Mouse (Mus musculus) CH12.LX (cell line): ENCODE data around the gene Fam198b.

ENCODE experiments used
- CTCF ChIP-seq, 2 experiments: IDR thresholded peaks in 1 of 2; conservative IDR thresholded peaks in 1 of 2; 2 replicates each; pipeline ENCODE4 v1.5.1; 2011 to 2012; ENCODE audit warnings: low read depth in 2 of 2, low read length in 2 of 2, improper control_type of control experiment in 1 of 2, inconsistent platforms in 1 of 2, mild to moderate bottlenecking in 1 of 2, moderate library complexity in 1 of 2
- EP300 ChIP-seq: IDR thresholded peaks from 2 replicates; pipeline ENCODE4 v1.6.1; 2011; ENCODE audit warnings: low read length, improper control_type of control experiment
- POLR2A ChIP-seq: IDR thresholded peaks from 2 replicates; pipeline ENCODE4 v1.6.1; 2011; ENCODE audit warnings: low read depth, mild to moderate bottlenecking, improper control_type of control experiment, low read length
- ZNF384 ChIP-seq: IDR thresholded peaks from 2 replicates; pipeline ENCODE4 v1.6.1; 2012; ENCODE audit warnings: low read depth, low read length, improper control_type of control experiment, inconsistent platforms

DNA sequence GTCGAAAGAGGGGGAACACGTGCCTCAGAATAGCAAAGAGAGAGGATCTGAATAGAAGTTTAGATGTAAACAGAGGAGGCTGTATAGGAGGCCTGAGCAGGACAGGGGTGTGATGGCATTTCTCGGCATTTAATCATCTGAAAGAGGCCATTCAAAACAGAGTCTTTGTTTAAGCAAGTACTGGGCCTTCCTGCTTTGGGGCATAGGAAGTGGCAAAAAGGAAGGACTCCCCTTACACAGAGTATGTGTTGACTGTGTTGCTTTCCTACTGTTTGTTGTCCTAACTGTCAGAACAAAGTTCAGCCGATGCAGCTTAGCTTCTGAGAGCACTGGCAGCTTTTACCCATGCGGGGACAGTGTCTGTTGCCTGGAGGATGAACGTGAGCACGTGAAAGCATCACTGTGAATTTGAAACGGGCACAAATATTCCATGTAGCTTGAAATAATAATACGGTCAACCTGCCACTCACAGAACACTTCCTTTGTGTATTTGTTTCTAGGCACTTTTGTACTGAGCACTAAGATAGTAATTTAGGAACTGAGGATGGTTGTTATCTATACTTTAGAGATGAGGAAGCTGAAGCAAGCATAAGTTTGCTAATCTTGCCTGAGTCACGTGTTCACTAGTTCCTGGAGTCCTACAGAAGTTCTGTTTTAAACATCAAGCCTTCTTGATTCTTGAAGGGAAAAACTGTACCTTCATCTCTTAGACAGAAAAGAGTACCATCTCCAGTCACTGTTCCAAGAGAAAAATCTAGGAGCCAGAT lies 26.2 kb downstream of the Fam198b start:
- TF ChIP-seq POLR2A (no peak), CTCF (conservative IDR thresholded peaks at IDR 0.05 in 1 of 2, IDR thresholded peaks at IDR 0.05 in 1 of 2; ENCODE audit: low read depth in 2 of 2, low read length in 2 of 2) (no peak), EP300 (no peak), ZNF384 (no peak)
